Mouse (Mus musculus) left cerebral cortex, adult 6 months (tissue): ENCODE results near the gene Cfd. TPM values are rescaled to one million over a fixed set of nuclear protein-coding genes. Genes with fewer than 3 reads are reported as not detected.

ENCODE experiments used
- long read RNA-seq, 2 experiments: library from polyadenylated mRNA; unstranded; transcript quantifications; one replicate each; pipeline ENCODE4 v2.0.0; 2019 to 2020
- polyA plus RNA-seq: library from polyadenylated mRNA; unstranded; fragments of <200 nt; fragmentation: Nextera tagmentation; gene quantifications from 2 replicates; pipeline ENCODE4 v1.2.3, GENCODE M21; 2021

Cfd gene
- polyA plus RNA-seq, result not detected in 2 replicates
- long read RNA-seq, experiment 1, result 0 reads
- long read RNA-seq, experiment 2, result 0 reads

DNA sequence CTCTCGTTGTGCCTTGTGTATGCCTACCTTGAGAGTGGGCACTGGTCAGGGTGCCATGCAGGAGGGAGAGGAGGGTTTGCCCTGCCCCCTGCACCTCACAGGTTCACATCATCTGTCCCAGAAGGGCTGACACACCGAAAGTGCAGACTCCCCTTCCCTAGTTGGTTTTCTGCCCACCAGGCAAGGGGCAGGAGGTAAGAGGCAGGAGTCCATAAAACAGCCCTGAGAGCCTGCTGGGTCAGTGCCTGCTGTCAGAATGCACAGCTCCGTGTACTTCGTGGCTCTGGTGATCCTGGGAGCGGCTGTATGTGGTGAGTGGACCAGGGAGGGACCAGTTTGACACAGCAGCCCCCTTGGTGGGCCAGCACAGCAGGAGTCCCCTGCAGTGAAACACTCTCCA is at the start of gene Cfd:
Cfd (plus strand) TSS at position 184 of the 400 bp plus-strand sequence.

DNA sequence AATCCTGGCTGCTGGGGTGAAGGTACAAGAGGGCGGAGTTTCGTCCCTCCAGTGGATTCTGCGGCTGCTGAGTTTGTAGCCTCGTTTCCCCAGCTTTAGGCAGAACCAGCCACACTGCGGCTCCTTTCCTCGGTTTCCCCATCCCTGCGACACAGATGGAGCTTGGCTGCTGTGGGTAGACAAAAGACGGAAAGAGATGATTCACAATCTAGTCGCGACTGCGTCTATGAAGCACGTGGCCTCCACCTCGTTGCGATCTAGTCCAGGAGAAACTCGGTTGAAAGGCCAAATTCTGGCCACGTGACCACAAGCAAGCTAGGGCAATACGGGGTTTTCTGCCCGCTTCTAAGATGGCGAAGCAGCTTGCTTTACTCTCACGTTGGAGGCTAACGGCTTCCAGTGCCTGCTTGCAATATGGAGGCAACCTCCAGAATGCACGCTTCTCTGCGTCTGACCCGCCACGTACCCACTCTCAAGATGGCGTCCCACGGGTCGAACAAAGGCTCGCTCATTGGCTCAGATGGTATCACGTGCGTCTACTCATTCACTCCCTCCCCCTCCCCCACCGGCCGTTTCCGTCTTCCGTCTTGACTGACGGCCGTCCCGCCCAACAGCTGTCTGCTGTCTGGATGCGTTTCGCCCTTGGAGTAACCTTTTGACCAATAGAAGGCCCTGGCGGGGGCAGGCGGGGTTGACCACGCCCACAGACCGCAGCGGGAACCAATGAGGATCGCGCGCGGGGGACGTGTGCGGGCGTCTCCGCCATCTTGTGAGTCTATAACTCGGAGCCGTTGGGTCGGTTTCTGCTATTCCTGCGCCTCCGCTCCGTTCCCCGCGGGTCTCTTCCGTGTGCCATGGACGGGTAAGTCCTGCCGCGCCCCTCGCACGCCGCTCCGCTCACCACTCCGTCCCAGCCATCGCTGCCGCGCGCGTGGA is 36.5 kb upstream of the Cfd start, which contains the start of gene Ptbp1:
Ptbp1 (plus strand) TSS at position 568 of the 936 bp plus-strand sequence.

DNA sequence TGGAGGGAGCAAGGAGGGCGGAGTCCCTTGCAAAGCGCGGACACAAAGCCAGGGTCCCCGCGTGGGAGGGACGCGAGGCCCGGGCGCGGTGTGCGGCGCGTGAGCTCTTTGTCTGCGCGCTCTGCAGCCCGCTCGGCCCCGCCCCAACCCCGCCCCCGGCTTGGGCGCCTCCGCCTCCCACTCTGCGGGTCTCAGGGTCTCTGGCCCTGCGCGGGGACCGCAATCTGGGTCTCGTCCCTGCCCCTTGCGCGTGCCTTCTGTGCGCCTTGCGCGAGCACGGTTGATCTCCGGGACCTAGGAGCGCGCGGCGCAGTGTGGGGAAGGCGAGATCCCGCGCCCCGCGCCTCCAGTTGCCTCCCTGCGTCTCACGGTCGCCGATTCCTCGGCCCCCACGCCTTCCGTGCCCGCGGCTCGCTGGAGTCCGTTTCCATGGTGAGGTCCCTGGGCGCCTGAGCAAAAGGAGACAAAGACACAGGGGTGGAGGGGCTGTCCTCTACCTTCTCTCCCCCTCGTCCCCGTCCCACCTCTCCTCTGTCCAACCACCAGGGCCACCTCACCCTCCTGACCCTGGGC is 16.3 kb upstream of the Cfd start, which contains the start of the genes Prtn3 and Plppr3:
Prtn3 (plus strand) TSS at position 187 of the 573 bp plus-strand sequence.
Plppr3 (minus strand) TSS at position 345 of the 573 bp plus-strand sequence.

DNA sequence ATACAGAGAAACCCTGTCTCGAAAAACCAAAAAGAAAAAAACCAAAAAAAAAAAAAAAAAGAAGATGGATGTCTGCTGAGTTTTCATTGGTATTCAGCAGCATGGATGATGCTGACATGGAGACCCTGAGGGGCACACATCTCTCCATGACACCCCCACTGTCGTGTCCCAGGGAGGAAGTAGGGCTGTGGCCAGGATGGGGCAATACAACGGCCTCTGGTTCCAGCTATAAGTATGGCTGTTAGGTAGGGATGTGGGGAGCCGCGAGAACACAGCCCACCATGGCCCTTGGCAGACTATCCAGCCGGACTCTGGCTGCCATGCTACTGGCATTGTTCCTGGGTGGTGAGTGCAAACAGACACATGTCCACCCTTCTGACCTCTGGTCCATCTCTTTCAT is 4.6 kb upstream of the Cfd start, which contains the start of gene Elane:
Elane (plus strand) TSS at position 194 of the 400 bp plus-strand sequence.

DNA sequence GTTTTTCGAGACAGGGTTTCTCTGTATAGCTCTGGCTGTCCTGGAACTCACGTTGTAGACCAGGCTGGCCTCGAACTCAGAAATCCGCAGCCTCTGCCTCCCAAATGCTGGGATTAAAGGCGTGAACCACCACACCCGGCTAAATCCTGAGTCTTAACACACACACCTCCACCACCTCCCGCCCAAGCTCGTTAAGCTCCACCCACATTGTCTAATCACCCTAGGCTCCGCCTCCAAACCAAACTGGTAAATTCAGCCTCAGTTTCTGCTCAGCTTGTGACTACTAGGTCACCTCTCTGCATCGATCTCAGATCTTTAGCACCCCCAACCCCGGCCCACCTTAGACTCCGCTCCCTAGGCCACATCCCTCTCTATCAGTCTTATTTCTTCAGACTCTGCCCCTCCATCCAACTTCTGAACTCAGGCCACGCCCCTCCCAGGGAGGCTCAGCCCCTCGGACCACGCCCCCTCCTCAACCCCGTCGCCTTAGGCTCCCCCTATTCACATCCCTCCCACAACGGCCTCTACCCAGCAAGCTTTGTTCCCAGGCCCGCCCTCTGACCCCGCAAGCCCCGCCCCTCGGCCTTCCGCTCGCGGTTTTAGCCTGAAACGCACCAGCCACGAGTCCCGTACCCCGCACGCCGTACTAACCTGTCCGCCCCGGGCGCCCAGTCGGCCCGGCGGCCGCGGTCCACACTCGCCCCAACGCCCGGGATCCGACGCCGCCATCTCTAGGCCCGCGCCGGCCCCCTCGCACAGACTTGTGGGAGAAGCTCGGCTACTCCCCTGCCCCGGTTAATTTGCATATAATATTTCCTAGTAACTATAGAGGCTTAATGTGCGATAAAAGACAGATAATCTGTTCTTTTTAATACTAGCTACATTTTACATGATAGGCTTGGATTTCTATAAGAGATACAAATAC is 17.8 kb downstream of the Cfd start, which contains the start of gene Med16:
Med16 (minus strand) TSS at position 757 of the 925 bp plus-strand sequence.

DNA sequence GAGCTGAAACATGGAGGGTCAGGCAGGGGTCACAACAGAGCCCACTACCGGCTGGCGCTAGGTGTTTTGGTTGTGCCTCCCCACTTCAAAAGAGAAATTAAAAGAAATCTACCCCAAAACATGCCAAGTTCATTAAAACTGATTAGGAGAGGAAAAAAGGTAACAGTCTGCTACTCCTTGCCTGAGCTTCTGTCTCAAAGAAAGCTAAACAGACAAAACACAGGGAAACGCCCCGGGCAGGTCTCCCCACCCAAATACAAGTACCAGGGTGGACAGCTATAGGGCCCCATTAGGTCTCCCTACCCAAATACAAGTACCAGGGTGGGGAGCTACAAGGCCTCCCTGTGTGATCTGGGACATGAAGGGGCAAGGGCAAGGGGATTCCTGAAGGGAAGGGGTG is 19.9 kb downstream of the Cfd start, which contains the start of gene Gm26602:
Gm26602 (plus strand) TSS at position 301 of the 400 bp plus-strand sequence.

DNA sequence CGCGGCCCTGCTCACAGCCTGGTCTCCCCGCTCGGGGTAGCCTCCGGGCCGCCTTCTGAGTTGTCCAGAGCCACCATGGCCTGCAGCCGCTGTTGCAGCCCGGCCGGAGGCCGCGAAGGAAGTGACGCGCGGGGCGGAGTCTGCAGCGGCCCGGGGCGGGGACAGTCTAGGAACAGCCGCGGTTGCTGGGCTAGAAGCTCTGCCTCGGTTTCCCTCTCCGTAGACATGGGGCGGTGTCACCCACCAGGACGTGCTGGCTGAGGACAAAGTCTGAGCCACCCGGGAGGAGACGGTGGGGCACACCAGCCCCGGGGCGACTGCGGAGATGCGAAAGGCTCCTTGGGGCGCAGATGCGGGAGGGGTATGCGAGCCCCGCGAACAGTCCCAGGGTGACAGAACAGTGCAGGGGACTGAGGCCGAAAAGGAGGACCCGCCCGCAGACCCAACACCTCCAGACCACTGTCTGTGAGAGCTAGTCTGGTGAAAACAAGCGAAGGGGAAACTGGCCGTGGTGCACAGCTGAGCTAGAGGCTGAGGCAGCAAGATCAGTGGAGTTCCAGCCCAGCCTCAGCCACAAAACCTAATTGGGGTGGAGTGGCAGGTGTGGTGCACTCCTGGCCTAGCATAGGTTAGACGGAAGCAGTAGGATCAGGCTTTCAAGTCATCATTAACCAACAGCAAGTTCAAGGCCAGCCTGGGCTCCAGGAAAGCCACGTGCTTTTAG is 26.3 kb downstream of the Cfd start, which contains the start of gene Kiss1r:
Kiss1r (plus strand) TSS at position 164 of the 724 bp plus-strand sequence.

DNA sequence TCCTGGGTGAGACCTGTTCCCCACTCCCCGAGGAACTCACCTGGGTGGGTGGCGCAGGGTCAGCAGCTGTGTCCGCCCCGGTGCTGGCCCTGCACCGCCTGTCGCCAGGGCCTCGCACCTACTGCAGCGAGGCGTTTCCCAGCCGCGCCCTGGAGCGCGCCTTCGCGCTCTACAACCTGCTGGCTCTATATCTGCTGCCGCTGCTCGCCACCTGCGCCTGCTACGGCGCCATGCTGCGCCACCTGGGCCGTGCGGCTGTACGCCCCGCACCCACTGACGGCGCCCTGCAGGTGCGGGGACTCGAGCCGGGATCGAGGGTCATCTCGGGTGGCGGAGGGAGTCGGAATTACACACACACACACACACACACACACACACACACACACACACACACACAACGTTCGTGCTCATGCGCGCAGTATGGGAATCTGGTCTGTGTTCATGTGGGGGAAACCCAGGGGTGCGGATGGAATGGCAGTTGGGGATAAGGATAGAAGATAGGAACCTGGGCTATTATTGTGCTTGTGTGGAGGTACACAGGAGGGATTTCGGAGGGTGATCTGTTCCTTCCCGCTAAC is 30.4 kb downstream of the Cfd start, which contains the start of gene R3hdm4:
R3hdm4 (minus strand) TSS at position 251 of the 578 bp plus-strand sequence.

DNA sequence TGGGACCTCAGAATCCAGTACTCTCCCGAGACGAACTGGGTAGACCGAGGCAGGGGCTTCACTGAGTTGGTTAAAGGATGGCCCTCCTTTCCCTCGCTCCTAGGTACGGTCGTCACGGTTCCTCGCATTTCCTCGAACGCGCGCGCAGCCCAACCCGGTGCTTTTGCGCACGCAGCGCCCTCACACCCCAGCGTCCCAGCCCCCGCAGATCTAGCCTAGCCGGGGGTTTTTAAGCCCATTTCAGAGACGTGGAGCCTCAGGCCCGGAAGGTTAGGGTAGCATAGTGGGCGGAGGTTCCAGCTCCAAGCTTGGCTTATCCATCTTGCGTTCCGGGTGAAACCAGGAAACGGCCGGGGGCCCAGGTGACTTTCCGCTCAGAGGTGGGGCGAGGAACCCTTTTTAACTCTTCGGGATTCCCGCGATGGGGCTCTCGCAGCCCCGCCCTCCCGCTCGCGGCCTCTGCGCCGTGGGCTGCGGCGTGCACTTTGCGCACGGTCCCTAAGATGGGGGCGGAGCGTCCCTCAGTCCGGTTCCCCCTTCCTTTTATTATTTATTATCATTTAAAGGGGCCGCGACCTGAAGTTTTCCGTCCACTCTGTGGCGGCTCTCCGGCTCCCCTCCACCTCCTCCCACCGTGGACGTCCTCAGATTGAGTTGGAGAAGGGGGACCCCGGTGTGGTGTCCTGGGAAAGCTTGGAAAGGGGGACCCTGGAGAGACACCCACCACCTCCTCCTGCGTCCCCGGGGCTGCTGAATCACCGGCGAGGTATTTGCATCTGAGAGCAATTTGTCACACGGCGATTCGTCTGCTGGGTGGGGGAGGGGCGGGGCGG is 36.1 kb downstream of the Cfd start, which contains the start of gene Arid3a:
Arid3a (plus strand) TSS at position 553 of the 833 bp plus-strand sequence.

Other genes starting within 250 kb of the Cfd start
- gene Odf3l2, start 245.1 kb upstream of the Cfd start, polyA plus RNA-seq, result 0.27 and 0.31 TPM in 2 replicates
- gene Madcam1, start 226.3 kb upstream of the Cfd start, polyA plus RNA-seq, result not detected in 2 replicates
- gene Tpgs1, start 221.5 kb upstream of the Cfd start, polyA plus RNA-seq, result 153 and 198 TPM in 2 replicates
- 20.2 and 34.0 TPM in 2 replicates for gene Cdc34, start 208.7 kb upstream of the Cfd start, polyA plus RNA-seq
- gene Gzmm, start 201.8 kb upstream of the Cfd start, polyA plus RNA-seq, result 0.33 and 0.59 TPM in 2 replicates
- 1,192 and 1,209 TPM in 2 replicates for gene Bsg, start 186.4 kb upstream of the Cfd start, polyA plus RNA-seq
- gene Hcn2, start 174.2 kb upstream of the Cfd start, polyA plus RNA-seq, result 2.8 and 11.0 TPM in 2 replicates
- 16.1 and 23.3 TPM in 2 replicates for gene Polrmt, start 144.3 kb upstream of the Cfd start, polyA plus RNA-seq
- 5.9 and 7.2 TPM in 2 replicates for gene Fgf22, start 135.8 kb upstream of the Cfd start, polyA plus RNA-seq
- gene Rnf126, start 123.9 kb upstream of the Cfd start, polyA plus RNA-seq, result 8.2 and 82.8 TPM in 2 replicates
- 1.2 and 1.8 TPM in 2 replicates for gene Fstl3, start 113.6 kb upstream of the Cfd start, polyA plus RNA-seq
- gene Prss57, start 99.9 kb upstream of the Cfd start, polyA plus RNA-seq, result 1.1 and 2.3 TPM in 2 replicates
- gene Palm, start 97.3 kb upstream of the Cfd start, polyA plus RNA-seq, result 53.6 and 165 TPM in 2 replicates
- 0.13 and 0.25 TPM in 2 replicates for gene Misp, start 69.9 kb upstream of the Cfd start, polyA plus RNA-seq
- gene Ptbp1, start 36.4 kb upstream of the Cfd start, polyA plus RNA-seq, result 15.2 and 16.7 TPM in 2 replicates
- 5.8 and 7.2 TPM in 2 replicates for gene Prtn3, start 16.4 kb upstream of the Cfd start, polyA plus RNA-seq
- 33.9 and 47.5 TPM in 2 replicates for gene Plppr3, start 16.2 kb upstream of the Cfd start, polyA plus RNA-seq
- gene Elane, start 4.6 kb upstream of the Cfd start, polyA plus RNA-seq, result not detected in 2 replicates
- gene Med16, start 18.1 kb downstream of the Cfd start, polyA plus RNA-seq, result 30.8 and 51.7 TPM in 2 replicates
- not detected in 2 replicates for gene Gm26602, start 20.0 kb downstream of the Cfd start, polyA plus RNA-seq
- 4.6 and 5.7 TPM in 2 replicates for gene Kiss1r, start 26.1 kb downstream of the Cfd start, polyA plus RNA-seq
- gene R3hdm4, start 30.4 kb downstream of the Cfd start, polyA plus RNA-seq, result 220 and 307 TPM in 2 replicates
- gene Arid3a, start 36.2 kb downstream of the Cfd start, polyA plus RNA-seq, result 1.3 and 1.9 TPM in 2 replicates
- 71.4 and 97.3 TPM in 2 replicates for gene Wdr18, start 69.3 kb downstream of the Cfd start, polyA plus RNA-seq
- 0.11 and 0.25 TPM in 2 replicates for gene Grin3b, start 79.9 kb downstream of the Cfd start, polyA plus RNA-seq
- 15.5 and 16.3 TPM in 2 replicates for gene Tmem259, start 93.5 kb downstream of the Cfd start, polyA plus RNA-seq
- gene Cnn2, start 97.7 kb downstream of the Cfd start, polyA plus RNA-seq, result 9.0 and 11.4 TPM in 2 replicates
- 1.4 and 1.5 TPM in 2 replicates for gene Abca7, start 105.6 kb downstream of the Cfd start, polyA plus RNA-seq
- 1.1 and 1.3 TPM in 2 replicates for gene Arhgap45, start 125.8 kb downstream of the Cfd start, polyA plus RNA-seq
- 196 and 262 TPM in 2 replicates for gene Polr2e, start 148.9 kb downstream of the Cfd start, polyA plus RNA-seq
- gene Gpx4, start 156.3 kb downstream of the Cfd start, polyA plus RNA-seq, result 1,067 and 1,120 TPM in 2 replicates
- gene Sbno2, start 214.7 kb downstream of the Cfd start, polyA plus RNA-seq, result 2.7 and 3.4 TPM in 2 replicates
- gene Stk11, start 224.9 kb downstream of the Cfd start, polyA plus RNA-seq, result 13.1 and 20.8 TPM in 2 replicates
- 898 and 915 TPM in 2 replicates for gene Atp5d, start 247.8 kb downstream of the Cfd start, polyA plus RNA-seq
- gene Cbarp, start 250.0 kb downstream of the Cfd start, polyA plus RNA-seq, result 43.4 and 61.5 TPM in 2 replicates